In the genomic region with DNA sequence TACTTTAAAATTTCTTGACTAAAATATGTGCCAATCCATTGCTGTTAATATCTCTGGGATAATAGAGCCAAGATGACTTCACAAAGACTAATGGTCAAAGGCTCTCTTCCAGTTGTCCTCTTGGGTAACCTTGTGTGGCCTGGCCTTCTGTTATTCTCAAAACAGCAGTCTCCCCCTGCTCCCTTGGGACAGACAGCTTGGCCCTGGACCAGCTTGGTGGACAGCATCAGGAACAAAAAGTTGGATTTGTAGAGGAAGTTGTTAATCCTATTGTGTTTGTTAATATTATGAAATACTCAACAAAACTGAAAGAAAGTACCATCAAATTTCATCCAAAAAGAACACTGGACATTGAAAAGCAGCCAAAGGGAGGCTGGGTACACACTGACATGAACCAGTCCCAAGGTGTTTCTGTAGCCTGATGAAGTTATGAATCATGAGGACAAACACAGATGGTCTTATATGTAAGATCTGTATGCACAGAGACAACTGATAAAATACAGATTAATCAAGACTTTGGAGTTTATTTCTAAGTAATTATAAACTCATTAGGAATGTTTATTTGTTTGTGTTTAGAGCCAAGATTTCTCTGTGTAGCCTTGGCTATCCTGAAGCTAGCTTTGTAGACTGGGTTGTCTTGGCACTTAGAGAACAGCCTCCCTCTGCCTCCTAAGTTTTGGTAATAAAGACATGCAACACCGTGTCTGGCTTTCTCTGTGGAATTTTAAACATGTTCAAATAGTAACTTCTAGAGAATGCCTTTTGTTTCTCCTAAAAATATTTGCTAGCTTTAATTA, we compare ENCODE assay signal across 12 mouse cellular contexts.
DNase-seq lines count a peak whose midpoint lies in the region; ATAC-seq lines count a peak whose summit lies in the region.
"Had no signal": no experiment of that assay in that cellular context is flagged by ENCODE, and none has a peak within 500 bp of the region (broad histone marks: within the 10 kb centered on the region; RNA-seq: fewer than 3 reads in every experiment).

No protein-coding gene starts in this region.

- no peaks in the 10 kb centered on the region for H3K9me3 ChIP-seq in hindbrain, embryonic 11.5 days (ENCODE audit: control insufficient read depth, low read length)
- H3K9me3 ChIP-seq: G1E; neural tube, embryonic 13.5 days had no signal

- ATAC-seq in hindbrain, embryonic 11.5 days (ENCODE audit: low FRiP score): no peak
- ATAC-seq: forebrain, embryonic 14.5 days; hindbrain, embryonic 16.5 days had no signal

- intact Hi-C loops in heart, postnatal 36 days (cut with DNase I): no loop called here

- WGBS in hindbrain, embryonic 11.5 days: 86% methylated on average over 1 of the region's 1 CpGs

- H3K9ac ChIP-seq in hindbrain, embryonic 11.5 days (ENCODE audit: low read depth, low read length): no peak overlapping the region
- H3K9ac ChIP-seq: neural tube, embryonic 13.5 days had no signal

- peak; percentile 58 for DNase-seq in adrenal gland, adult 2 months
- DNase-seq in adrenal gland, postnatal 25 days: peak; percentile 44
- DNase-seq in heart, postnatal 36 days: peak; percentile 78 to 84
- peak; percentile 64 for DNase-seq in lung, postnatal 10 days
- no peak for DNase-seq in hindbrain, embryonic 11.5 days (ENCODE audit: low spot score)
- no peak for DNase-seq in frontal cortex, postnatal 36 days (ENCODE audit: low spot score in 2 of 2)
- DNase-seq in cerebellum, adult 8-10 months: no peak

- no peak overlapping the region for H3K4me3 ChIP-seq in hindbrain, embryonic 11.5 days (ENCODE audit: low read depth, low read length)
- H3K4me3 ChIP-seq: neural tube, embryonic 13.5 days had no signal

- H3K36me3 ChIP-seq in hindbrain, embryonic 11.5 days (ENCODE audit: control insufficient read depth, insufficient read depth, low read length): no peaks in the 10 kb centered on the region
- H3K36me3 ChIP-seq: G1E; neural tube, embryonic 13.5 days had no signal

- H3K27me3 ChIP-seq in hindbrain, embryonic 11.5 days (ENCODE audit: control insufficient read depth, insufficient read depth, low read length): no peaks in the 10 kb centered on the region
- H3K27me3 ChIP-seq: neural tube, embryonic 13.5 days had no signal

- H3K4me2 ChIP-seq in hindbrain, embryonic 11.5 days (replicated peaks; ENCODE audit: low read depth, low read length): no peak overlapping the region
- H3K4me2 ChIP-seq: neural tube, embryonic 13.5 days had no signal

- H3K27ac ChIP-seq in hindbrain, embryonic 11.5 days (ENCODE audit: low read depth, low read length): no peak overlapping the region
- H3K27ac ChIP-seq: macrophage; neural tube, embryonic 13.5 days had no signal

- H3K4me1 ChIP-seq in hindbrain, embryonic 11.5 days (replicated peaks; ENCODE audit: control insufficient read depth, insufficient read depth, low read length): no peaks in the 10 kb centered on the region
- H3K4me1 ChIP-seq: neural tube, embryonic 13.5 days had no signal

Comparison
In these comparisons a context has a peak if more than half of its experiments do, and no peak if none do; other contexts are left out.
1. DNase-seq: peak in adrenal gland, adult 2 months (single experiment), adrenal gland, postnatal 25 days (single experiment), heart, postnatal 36 days (2 of 2) and lung, postnatal 10 days (single experiment); none in hindbrain, embryonic 11.5 days (single experiment), frontal cortex, postnatal 36 days (0 of 2) and cerebellum, adult 8-10 months (single experiment).